Mouse (Mus musculus) liver (tissue): ENCODE measurements around the gene Gucy2e.

Experiments
- DNase-seq: peaks from one replicate; pipeline ENCODE4 v3.0.0-alpha.2; 2020; ENCODE audit warnings: mixed read lengths

The Gucy2e gene

DNA sequence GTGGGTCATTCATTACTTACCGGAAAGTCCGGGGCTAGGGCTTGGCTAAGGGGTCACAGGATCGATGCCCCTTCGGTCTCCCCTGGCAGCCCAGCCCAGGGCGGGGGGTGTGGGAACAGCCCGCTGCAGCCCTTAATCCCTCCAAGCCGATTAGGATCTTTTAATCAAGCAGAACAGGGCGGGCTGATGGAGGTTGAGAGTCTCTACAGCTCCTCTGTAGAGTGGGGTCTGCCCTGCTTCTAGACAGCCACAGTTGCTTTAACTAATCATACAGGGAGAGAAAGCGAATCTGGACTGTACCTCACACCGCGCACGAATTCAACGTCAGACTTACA lies at the start of gene Gucy2e:
TSS of gene Gucy2e (minus strand) at position 111 of the 335 bp plus-strand sequence.
- no peak for DNase-seq

DNA sequence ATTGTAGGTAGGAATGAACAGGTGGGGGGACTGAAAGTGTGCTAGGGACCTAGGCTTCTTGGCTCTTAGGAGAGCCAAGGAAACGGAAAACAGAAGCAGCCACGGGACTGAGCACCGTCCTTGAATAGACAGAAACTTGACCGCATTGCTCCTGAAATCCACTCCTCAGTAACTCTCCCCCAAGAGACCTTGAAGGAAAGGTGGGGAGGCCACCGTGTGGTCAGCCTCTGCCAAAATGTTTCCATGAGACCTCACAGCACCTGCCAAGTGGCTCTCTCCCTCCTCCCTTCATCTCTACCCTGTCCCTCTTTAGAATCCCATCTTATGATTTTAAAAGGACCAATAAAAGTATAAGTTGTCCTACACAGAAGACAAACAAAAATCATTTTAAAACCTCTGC lies 40.4 kb upstream of the Gucy2e start:
- DNase-seq: no peak

DNA sequence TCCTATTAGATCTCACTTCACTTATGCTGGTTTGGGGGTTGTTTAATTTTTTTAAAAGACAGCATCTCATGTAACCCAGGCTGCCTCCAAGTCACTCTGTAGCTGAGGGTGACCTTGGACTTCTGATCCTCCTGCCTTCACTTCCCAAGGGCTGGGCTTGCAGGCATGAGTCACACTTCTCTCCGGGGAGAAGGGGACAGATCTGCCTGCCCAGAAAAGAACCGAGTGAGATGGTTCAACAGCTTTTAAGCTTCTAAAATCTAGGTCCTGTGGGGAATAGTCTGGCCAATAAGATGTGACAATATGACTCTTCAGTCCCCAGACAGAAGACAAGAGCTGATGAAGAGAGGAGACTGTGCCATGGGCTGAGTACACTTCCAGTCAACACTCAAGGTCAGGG lies 39.2 kb upstream of the Gucy2e start:
- no peak for DNase-seq

DNA sequence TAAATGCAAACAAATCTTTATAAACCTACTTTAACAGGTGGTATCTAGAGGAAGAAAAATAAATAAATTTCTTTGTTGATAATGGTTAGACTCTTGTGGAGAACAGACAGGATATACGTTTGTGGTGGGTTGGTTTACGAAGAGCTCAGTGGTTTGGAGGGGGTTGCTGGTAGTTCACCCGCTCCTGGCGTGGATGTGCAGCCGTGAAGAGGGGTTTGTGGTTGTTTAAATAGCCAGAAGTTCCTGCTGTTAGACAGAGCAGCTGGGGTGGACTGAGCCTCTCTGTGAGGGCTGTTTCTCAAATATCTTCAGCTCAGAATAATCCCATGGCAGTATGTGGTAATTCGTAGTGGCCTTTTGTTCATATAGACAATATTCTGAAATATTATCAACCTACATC lies 38.8 kb upstream of the Gucy2e start:
- DNase-seq: no peak

DNA sequence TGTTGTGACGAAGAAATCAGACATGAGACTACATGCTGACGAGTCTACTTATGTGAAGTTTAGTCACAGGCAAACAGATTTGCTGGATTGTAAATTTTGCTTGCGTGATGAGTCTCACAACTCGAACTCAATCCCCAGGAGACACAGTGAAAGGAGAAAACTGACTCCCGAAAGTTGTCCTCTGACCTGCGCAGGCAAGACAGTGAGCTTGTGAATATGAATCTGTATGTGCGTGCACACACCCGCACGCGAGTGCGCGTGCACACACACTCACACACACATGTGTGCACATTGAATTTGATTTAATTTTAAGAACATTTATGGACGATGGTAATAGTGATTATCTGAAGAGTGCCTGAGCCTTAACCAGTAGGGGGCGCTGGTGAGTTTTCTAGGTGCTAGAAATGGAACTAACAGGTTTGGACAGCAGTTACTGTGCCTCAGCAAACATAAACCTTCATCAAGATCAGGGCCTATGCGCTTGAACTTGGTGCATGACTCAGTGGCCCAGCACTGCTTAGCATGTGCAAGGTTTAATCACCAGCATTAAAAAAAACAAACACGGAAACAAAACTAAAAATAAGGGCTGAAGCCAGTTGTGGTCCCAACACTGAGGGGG lies 35.4 kb upstream of the Gucy2e start:
- peak; percentile 84 for DNase-seq

DNA sequence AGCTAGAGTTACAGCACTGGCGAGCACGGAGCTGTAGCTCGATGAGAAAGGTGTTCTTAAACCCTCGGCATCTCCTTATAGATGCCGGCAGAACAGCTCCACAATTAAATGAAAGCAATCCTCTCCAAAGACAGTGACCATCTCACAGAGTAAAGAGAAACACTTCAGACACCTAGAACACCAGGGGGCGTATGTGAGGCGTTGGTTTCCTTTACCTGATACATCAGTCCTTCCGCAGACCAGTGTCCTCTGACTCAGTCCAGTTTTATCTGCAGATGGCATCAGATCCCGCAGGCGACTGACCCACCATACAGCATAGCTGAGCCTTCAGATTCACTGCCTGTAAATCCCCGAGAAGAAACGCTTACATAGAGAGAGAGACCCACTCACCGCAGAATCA lies 32.7 kb upstream of the Gucy2e start:
- peak; percentile 72 for DNase-seq

DNA sequence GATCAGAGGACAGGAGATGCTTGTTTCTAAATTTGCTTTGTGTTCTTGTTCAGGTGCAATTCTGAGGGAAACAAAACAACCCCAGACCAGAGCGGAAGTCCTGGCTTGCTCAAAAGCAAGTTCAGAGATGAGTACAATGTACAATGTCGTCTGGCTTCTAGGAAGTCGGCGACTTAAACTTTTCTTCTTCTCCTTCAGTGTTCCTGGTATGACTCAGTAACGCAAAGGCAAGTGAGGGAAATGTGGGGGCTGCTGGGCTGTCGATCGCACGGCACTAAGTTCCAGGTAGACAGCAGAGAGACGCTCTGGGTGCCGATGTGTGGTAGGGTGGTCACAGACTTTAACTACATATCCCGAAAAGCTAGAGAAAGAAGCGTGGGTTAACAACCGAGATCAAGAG lies 31.3 kb upstream of the Gucy2e start:
- DNase-seq: no peak

DNA sequence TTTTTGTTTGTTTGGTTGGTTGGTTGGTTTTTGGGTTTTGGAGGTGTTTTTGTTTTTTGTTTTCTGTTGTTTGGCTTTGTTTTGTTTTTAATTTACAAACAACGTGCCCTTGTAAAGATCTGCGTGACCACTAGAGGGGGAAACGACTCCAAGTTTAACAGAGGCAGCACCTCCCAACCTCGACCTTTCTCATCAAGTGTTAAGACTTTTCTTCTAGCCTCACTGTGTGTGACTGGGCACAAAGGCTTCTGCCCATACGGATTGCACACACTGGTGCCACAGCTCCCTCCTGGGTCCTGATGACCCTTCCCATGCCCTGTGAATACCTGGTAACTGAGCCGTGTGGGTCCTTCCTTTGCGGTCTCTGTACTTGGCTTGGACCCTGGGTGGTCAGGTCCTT lies 30.5 kb upstream of the Gucy2e start:
- DNase-seq: peak; percentile 17

DNA sequence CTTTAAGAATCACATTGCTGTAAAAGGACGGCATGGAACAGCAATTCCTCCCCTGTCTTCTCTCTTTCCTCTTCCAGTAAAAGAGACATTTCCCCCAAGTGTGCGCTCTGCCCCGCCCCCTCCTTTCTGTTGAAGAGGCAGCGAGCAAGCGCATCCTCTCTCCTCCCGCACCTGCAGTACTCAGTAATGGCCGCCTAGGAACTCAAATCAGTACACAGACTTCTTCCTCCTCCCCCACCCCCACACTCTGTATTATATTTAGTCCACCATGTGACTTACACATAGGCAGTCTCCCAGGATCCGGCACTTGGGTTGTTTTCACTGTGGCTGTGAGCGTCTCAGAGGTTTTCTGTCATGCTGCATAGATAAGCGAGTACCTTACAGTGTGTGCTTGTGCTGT lies 29.4 kb upstream of the Gucy2e start:
- peak; percentile 18 for DNase-seq

DNA sequence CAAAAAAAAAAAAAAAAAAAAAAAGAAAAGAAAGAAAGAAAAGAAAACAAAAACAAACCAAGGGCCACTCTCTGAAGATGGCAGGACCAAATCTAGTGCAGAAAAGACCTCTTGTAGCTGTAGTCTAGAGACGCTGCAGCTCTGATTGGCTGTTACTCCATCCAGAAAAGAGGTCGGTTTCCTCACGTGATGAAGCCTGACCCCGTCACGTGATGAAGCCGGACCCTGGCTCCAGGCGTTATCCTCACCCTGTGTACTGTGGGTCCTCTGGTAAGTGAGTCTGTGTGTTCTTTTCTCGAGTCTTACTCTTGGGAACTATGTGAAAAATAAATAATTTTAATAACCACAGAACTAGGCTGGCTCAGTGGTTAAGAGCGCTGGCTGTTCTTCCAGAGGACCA lies 28.6 kb upstream of the Gucy2e start:
- DNase-seq: no peak

DNA sequence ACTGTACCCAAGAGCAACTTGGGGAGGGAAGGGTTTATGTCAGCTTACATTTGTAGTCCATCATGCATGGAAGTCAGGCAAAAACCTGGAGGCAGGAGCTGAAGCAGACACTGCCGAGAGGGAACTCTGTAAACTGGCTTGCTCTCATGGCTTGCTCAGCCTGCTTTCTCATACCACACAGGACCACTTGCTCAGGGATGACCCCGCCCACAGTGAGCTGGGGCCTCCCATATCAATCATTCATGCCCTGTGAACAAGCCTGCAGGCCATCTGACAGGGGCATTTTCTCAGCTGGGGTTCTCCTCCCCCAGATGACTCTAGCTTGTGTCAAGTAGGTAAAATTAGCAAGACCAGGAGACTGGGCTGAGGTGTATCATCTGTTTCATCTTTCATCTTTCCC lies 27.4 kb upstream of the Gucy2e start:
- no peak for DNase-seq

DNA sequence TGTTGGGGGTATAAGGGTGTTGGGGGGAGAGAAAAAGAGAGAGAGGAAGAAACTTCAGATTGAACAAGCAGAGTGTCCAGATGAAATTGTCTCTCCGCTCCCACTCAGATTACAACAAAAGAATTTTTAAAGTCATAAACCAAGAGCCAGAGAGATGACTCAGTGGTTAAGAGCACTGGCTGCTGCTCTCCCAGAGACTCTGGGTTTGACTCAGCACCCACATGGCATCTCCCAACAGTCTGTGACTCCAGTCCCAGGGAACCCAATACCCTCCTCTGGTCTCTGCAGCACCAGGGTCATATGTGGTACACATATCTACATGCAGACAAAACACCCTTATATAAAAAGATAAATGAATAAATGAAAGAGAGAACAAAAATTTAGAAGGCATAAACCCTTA lies 23.3 kb upstream of the Gucy2e start:
- DNase-seq: no peak

DNA sequence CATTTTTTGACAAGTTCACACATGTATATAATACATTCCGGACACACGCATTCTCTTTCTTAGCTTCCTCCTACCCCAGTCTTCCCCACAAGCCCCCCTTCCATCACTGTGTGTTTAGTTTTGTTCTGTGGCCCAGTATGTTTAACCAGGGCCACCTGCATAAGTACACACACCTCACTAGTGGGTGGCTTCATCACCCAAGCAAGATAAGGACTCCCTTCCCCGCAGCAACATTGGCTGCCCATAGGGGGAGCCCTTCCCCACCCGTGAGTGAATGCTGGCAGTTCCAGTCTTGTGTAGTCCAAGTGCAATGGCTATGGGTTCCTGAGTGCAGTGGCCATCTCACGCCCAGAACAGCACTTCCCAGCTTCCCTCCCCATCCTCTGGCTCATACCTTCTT lies 21.5 kb upstream of the Gucy2e start:
- peak; percentile 69 for DNase-seq

DNA sequence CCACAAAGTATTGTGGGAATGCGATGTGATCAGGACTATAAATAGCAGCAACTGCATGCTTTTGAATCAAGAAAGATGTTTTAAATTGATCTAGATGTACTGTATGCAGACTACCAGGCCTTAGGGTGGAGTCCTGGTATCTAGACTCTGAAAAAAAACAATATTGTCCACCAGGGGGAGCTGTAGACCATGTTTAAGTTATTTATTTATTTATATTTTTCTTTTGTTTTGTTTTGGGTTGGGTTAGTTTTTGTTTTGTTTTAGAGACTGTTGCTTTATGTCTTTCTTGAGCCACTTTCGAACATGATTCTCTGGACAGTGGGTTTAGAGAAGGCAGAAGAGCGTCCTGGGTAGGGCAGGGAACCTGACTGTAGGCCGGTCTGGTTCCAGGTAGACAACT lies 21.0 kb upstream of the Gucy2e start:
- no peak for DNase-seq

DNA sequence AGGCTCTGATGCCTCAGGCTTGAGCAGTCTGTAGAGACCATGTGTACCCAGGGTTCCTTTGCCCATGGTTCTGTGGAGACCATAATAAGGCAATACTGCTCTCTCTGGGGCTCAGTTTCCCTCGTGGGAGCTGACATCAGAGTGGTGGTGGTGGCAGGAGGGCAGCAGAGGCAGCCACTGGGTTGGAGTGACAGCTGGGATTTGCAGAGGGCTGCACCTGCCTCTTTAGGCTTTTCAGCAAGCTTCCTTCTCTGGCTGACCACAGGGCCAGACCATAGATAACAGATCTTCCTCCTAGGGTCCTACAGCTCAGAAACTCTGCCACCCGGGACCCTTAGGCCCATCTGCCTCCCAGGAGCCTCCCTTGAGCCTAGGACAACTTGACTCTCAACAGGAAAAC lies 20.2 kb upstream of the Gucy2e start:
- no peak for DNase-seq

DNA sequence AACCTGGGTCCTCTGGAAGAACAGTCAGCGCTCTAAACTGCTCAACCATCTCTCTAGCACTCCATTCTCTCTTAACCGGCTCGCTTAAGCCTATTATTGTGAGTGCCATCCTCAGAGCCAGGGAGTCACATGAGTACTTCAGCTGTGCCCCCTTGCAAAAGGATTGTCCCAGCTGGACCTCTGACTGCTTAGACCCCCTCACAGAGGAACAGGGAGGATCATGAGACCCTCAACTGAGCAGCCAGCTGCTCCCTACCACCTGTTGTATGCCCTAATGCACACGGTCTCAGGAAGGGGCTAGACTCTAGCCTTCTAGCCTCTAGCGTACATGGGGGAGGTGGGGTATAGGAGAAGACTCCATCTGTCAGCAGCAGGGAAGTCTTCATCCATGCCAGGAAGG lies 18.0 kb upstream of the Gucy2e start:
- DNase-seq: no peak

DNA sequence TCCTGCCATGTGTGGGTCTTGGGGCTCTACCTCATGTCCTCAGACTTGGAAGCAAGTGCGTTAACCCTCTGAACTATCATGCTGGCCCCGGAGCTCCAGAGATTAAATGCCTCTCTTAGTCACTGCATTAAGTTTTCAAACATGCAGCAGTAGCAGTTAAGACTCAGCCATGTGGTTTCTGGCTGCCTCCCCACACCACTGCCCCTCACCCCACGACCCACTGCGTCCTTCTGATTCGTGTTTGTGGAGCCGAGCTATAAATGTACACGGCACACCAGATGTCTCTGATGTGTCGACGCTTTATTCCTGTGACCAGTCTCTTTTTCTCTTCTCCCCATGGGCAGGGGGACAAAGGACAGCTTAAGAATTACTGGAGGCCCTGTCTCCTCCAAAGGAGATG lies 16.3 kb upstream of the Gucy2e start:
- no peak for DNase-seq

DNA sequence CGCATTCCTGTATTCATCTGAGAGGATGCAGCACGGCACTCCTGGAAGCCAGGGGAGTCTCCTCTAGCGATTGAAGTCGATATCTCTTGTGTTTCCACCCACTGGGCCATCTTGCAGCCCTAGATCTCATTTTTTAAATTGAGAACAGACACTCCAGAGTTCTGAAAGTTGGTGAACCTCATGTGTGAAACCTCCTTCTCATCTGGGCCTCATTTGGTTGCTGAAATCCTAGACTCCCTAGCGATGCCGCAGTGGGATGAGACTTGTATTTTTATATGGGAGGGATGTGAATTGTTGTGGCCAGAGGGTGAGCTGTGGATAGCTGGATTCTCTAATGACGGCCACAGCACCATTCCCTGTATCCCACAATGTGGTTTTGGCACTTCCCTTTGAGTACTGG lies 15.1 kb upstream of the Gucy2e start:
- DNase-seq: no peak

DNA sequence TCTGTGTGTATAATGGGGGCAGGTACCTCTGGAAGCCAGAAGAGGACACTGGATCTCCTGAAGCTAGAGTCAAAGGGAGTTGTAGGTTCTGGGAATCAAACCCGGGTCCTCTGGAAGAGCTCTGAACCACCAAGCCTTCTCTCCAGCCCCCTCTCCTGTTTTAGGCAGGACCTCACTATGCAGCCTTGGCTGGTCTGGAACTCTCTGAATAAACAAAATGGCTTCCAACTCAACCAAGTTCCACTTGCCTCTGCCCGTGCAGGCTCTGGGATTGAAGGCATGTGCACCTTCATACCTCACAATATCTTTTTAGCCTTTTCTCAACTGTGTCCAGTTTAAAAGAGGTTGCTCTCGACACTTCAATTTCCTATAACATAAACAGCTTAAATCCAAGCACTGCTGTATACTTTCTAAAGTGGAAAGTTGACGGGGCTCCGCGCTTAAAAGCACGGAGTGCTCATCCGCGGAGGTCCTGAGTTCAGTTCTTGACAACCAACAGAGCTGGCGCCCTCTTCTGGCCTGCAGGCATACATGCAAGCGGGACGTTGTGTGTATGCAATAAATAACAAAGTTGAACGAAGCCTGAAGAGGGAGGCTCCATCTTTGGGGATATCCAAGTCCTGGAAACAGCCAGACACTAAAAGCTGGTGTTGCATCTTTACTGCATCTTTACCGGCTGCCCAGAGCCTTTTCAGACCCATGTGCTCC lies 14.5 kb upstream of the Gucy2e start:
- DNase-seq: peak; percentile 40

DNA sequence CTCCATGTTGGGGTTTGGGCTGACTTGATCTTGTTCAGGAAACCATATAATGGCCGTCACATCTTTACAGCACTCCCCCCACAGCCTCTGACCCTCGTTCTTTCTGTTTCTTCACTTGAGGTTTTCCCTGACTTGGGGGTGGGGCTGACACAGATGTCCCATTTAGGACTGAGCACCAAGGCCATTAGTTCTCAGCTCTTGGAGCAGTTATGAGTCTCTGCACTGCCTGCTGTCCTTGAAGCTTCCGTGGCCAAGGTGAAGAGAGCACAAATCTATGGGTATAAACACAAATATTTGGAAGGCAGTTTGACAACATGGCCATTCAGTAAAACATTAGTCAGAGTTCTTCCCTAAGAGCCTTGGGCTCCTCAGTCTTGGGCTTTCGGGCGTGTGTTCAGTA lies 13.3 kb upstream of the Gucy2e start:
- no peak for DNase-seq

DNA sequence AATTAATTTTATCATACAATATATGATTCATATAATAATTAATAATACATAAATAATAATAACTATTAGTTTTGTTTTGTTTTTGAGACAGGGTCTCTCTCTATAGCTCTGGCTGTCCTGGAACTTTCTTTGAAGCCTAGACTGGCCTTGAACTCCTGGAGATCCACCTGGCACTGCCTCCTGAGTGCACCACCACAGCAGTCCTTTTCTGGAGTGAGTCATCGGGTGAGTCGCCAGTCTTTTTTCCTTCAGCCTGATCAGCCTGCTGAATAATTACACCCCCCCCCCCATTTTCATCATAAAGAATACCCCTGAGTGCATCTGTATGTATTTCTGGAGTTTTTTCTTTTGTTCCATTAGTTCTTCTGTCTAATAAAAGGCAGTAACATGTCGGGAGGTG lies 12.3 kb upstream of the Gucy2e start:
- DNase-seq: no peak

DNA sequence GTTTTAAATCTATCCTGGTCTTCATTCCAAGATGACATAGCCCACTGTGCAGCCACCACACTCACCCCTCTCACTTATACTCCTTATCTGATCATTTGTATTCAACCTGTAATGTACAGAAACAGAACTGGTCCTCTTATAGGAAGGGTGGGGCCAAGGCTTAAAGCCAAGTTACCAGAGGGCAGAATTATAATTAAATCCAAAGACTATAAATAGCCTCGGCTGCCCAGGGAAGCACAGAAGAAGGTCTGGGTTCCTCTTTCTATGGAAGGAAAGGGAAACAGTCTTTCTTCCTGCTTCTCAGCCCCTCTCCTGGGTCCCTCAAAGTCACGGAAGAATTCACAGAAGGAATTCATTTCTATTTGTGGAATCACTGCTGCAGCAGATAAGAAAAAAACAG lies 8.8 kb upstream of the Gucy2e start:
- no peak for DNase-seq

DNA sequence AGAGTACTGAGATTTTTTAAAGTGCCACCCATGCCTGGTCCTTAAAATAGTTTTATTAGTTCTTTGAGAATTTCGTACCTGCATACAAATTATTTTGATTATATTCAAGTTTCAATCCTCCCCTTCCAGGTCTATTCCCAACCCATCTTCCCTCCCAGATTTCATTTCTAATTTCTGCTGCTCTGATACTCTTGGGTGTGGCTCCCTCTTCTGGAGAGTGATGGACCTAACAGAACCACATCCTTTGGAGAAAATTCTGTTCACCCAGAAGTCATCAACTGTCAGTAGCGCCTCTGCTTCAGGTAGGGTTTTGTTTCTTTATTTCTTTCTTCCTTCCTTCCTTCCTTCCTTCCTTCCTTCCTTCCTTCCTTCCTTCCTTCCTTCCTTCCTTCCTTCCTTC lies 8.1 kb upstream of the Gucy2e start:
- DNase-seq: no peak

DNA sequence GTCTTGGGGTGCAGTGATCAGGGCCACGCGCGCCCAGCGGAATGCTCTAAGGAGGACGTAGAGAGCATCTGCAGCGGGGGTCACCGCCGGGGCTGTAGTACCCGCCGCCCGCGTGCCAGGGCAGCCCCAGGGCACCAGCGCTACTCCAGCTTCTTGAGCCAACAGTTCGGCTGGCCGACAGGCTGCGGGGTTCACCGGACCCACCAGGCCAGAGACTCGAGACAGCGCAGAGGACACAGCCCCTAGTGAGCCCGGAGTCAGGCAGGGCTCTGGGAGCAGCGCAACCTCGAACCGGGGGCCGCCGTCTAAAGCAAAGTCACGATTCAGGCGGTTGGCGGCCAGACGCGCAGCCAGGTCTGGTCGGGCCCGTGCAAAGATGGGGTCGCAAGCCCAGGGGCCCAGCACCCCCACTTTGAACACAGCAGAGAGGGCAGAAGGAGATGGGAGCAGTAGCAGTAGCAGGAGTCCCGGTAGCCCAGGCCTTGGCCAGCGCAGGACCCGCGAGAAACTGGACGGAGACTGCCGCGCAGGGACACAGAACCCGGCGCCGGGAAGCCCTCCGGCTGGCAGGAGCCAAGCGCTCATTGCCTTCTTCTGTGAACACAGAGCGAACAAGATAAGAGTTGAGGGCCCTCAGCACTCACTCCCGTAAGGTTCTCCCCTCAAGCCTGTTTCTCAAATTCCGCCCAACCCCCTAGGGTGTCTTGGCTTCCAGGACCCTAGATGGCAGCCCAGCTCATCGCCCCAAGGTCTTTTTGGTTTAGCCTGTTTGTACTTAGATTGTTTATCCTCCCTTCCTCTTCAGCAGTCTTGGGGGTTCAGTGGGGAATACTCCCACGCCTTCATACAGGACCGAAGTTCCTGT lies 543 bp downstream of the Gucy2e start:
- DNase-seq: no peak
